Mouse (Mus musculus) monocyte, adult 5-6 weeks (primary cell): Measurements from ENCODE around the gene Gins2. TPM values are rescaled to one million over a fixed set of nuclear protein-coding genes. Genes with fewer than 3 reads are reported as not detected.
A peak's percentile ranks its signal among the peaks of the same experiment; 100 is the strongest.

Experiments used
- ATAC-seq: fragments of 153-309, 156-312 bp; replicated peaks from 2 replicates; pipeline ENCODE4 v1.8.0; 2017; ENCODE audit warnings: mild to moderate bottlenecking; ENCODE audit not compliant: low TSS enrichment, insufficient number of reproducible peaks, severe bottlenecking, poor library complexity, low FRiP score
- total RNA-seq: library from RNA; stranded (forward); fragments of 200-1000, 200-491, 200-594 nt; gene quantifications from 3 replicates; pipeline ENCODE4 v1.2.3, GENCODE M21; 2017

Gins2 gene
- total RNA-seq, 1 experiment from 2014 or later: 1.3 TPM

GRCm38 (mm10) chr8:120569939-120570715 is 19.0 kb downstream of the Gins2 start:
- ATAC-seq: peak; percentile 40

GRCm38 (mm10) chr8:120569123-120569522 is 20.0 kb downstream of the Gins2 start:
- ATAC-seq: no peak

- ATAC-seq: no peak
Observed at GRCm38 (mm10) chr8:120568164-120568798, 20.8 kb downstream of the Gins2 start.

- no peak for ATAC-seq
Observed at GRCm38 (mm10) chr8:120567731-120568130, 21.4 kb downstream of the Gins2 start.

- no peak for ATAC-seq
Observed at GRCm38 (mm10) chr8:120566681-120567080, 22.4 kb downstream of the Gins2 start.

- ATAC-seq: no peak
Observed at GRCm38 (mm10) chr8:120565151-120565711, 23.9 kb downstream of the Gins2 start.

GRCm38 (mm10) chr8:120563851-120564837 is 25.0 kb downstream of the Gins2 start:
- peak; percentile 78 for ATAC-seq

GRCm38 (mm10) chr8:120563348-120563724 is 25.8 kb downstream of the Gins2 start:
- ATAC-seq: no peak

GRCm38 (mm10) chr8:120562680-120563347 is 26.3 kb downstream of the Gins2 start:
- no peak for ATAC-seq

- no peak for ATAC-seq
Observed at GRCm38 (mm10) chr8:120561539-120562435, 27.3 kb downstream of the Gins2 start.

- ATAC-seq: no peak
Observed at GRCm38 (mm10) chr8:120560535-120560934, 28.6 kb downstream of the Gins2 start.

- ATAC-seq: no peak
Observed at GRCm38 (mm10) chr8:120559654-120560053, 29.4 kb downstream of the Gins2 start.

- no peak for ATAC-seq
Observed at GRCm38 (mm10) chr8:120558162-120558561, 30.9 kb downstream of the Gins2 start.

GRCm38 (mm10) chr8:120557170-120557965 is 31.7 kb downstream of the Gins2 start:
- ATAC-seq: no peak

- ATAC-seq: no peak
Observed at GRCm38 (mm10) chr8:120556198-120556892, 32.8 kb downstream of the Gins2 start.

GRCm38 (mm10) chr8:120554466-120555039 is 34.6 kb downstream of the Gins2 start:
- no peak for ATAC-seq
